Mouse (Mus musculus): ENCODE measurements around the gene Apobec4.

DNA sequence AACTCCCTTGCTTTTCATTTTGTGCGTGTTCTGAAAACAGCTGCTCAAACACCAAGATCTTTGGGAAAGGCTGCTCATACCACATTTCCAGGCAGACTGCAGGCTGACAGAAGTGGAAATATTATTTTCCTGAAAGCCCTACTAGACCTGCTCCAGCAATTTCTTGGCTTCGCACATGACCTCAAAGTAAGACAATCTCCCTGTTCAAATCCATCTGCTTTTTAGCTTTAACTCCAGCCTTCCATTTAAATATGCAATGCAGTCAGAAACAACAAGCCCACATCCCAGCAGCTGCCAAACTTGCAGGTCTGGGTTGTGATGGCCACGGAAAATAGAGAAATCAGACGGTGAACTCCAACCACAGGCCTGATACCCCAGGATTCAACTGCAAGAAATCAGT lies 39.3 kb upstream of the Apobec4 start:
- TF ChIP-seq POLR2A (IDR thresholded peaks at IDR 0.05; ENCODE audit: insufficient read depth, low read depth, low read length): no peak
- TF ChIP-seq CTCF (IDR thresholded peaks at IDR 0.05; ENCODE audit: insufficient read depth, low read depth, low read length): no peak
